Comparison of ENCODE assay signal across 8 mouse cellular contexts in the genomic region with DNA sequence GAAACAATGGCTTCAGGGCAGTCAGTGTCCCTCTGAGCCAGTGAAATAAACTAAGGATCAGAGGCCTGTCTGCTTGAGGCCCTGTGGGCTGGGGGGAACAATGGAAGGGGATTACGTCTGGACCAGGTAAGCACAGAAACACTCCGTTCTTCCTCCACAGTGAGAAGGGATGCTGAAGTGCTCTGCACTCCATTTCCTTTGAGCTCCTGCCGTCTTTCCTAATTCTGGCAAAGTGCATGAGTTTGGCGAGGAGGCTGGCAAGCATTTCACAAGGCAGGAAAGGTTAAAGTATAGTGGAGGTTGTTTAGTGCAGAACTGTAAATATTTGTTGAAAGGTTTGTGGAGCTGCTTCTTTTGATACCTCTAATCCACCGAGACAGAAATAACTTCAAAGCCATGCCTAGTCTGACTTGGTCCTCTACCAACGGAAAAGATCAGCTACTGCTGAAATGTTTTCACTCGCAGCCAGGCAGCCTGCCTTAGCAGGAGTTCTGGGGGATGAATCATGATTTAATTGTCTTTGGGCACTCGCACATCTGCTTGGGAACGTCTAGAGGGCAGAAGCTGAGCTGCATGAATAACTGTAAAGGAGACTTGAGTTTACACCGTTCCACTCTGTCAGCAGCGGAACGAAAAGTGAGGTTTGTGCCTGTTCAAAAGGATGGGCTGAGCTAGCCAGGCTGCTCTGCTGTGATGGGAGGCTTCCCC.
A peak's percentile ranks its signal among the peaks of the same experiment; 100 is the strongest.
DNase-seq lines count a peak whose midpoint lies in the region; ATAC-seq and TF ChIP-seq lines count a peak whose summit lies in the region.
"Had no signal": no experiment of that assay in that cellular context is flagged by ENCODE, and none has a peak within 500 bp of the region (broad histone marks: within the 10 kb centered on the region; RNA-seq: fewer than 3 reads in every experiment).

No protein-coding gene starts in this region.

- H3K27ac ChIP-seq in left cerebral cortex, adult 2 months, result no peak overlapping the region
- H3K27ac ChIP-seq in embryonic facial prominence, embryonic 15.5 days (replicated peaks), result no peak overlapping the region
- H3K27ac ChIP-seq: liver, embryonic 14.5 days had no signal

- no peak; the same call in 1 of the 2 replicates for TF ChIP-seq CTCF in left cerebral cortex, adult 2 months (IDR thresholded peaks at IDR 0.05)

- H3K4me2 ChIP-seq in embryonic facial prominence, embryonic 15.5 days (replicated peaks), result peak overlapping the region; percentile 19

- no peaks in the 10 kb centered on the region for H3K9me3 ChIP-seq in embryonic facial prominence, embryonic 15.5 days (replicated peaks)

- H3K4me1 ChIP-seq in embryonic facial prominence, embryonic 15.5 days, result peaks cover 5% of the 10 kb centered on the region; the same call in 1 of the 2 replicates

- WGBS in embryonic facial prominence, embryonic 15.5 days, result 3% methylated on average over 12 of the region's 12 CpGs

- 0 out of 2 replicates have a peak, but pooled peaks cover 2% of the 10 kb centered on the region for H3K27me3 ChIP-seq in embryonic facial prominence, embryonic 15.5 days

- H3K36me3 ChIP-seq in embryonic facial prominence, embryonic 15.5 days, result no peaks in the 10 kb centered on the region

- H3K9ac ChIP-seq in embryonic facial prominence, embryonic 15.5 days, result no peak overlapping the region
- H3K9ac ChIP-seq: liver, embryonic 14.5 days had no signal

- H3K4me3 ChIP-seq in left cerebral cortex, adult 2 months, result no peak overlapping the region
- no peak overlapping the region for H3K4me3 ChIP-seq in embryonic facial prominence, embryonic 15.5 days (replicated peaks)

- peak; percentile 60; the same call in 1 of the 2 replicates for ATAC-seq in embryonic facial prominence, embryonic 15.5 days (ENCODE audit: insufficient number of reproducible peaks, low FRiP score, low TSS enrichment, low read depth)
- ATAC-seq in megakaryocyte-erythroid progenitor cell, adult 5-6 weeks (replicated peaks; ENCODE audit: low FRiP score, low TSS enrichment, poor library complexity, severe bottlenecking), result no peak

- DNase-seq in left cerebral cortex, adult 2 months (ENCODE audit: extremely low spot score in 1 of 2, low spot score in 2 of 2), result peak; percentile 11
- DNase-seq in left cerebral cortex, adult 11 months (ENCODE audit: low spot score), result no peak
- peak; percentile 5 to 16 for DNase-seq in layer of hippocampus, postnatal 36 days
- DNase-seq in right cerebral cortex, postnatal 10 days (ENCODE audit: low spot score in 2 of 2), result peak; percentile 21 to 26
- no peak for DNase-seq in urinary bladder, postnatal 25 days (ENCODE audit: low spot score)

- intact Hi-C loops in left cerebral cortex, adult 2 months (cut with DNase I), result no loop called here

Comparison
In these comparisons a context has a peak if more than half of its experiments do, and no peak if none do; other contexts are left out.
1. DNase-seq: peak in left cerebral cortex, adult 2 months (2 of 2), layer of hippocampus, postnatal 36 days (2 of 2) and right cerebral cortex, postnatal 10 days (2 of 2); none in left cerebral cortex, adult 11 months (single experiment) and urinary bladder, postnatal 25 days (single experiment).